Mouse (Mus musculus) C2C12 (cell line): ENCODE results near the gene Ror1. TPM values are rescaled to one million over a fixed set of nuclear protein-coding genes. Genes with fewer than 3 reads are reported as not detected.

Experiments
- H3K27me3 ChIP-seq: one replicate; pipeline ENCODE4 v1.6.1; 2011; ENCODE audit not compliant: control insufficient read depth, insufficient read depth, insufficient read length
- H3K36me3 ChIP-seq: one replicate; pipeline ENCODE4 v1.6.1; 2011; ENCODE audit not compliant: control insufficient read depth, insufficient read depth
- H3K4me3 ChIP-seq: one replicate; pipeline ENCODE4 v1.5.1; 2011; ENCODE audit warnings: mild to moderate bottlenecking, control low read depth; ENCODE audit not compliant: poor library complexity, insufficient read depth, severe bottlenecking
- H3K79me2 ChIP-seq: one replicate; pipeline ENCODE4 v1.6.1; 2011; ENCODE audit not compliant: control insufficient read depth, insufficient read depth
- H3K79me3 ChIP-seq: one replicate; pipeline ENCODE4 v1.6.1; 2011; ENCODE audit warnings: low read depth, control low read depth
- H3ac ChIP-seq: one replicate; pipeline ENCODE3; 2011; ENCODE audit warnings: low read depth; ENCODE audit not compliant: control insufficient read depth, insufficient read length
- CEBPB ChIP-seq: IDR thresholded peaks from one replicate; pipeline ENCODE4 v1.6.1; 2011; ENCODE audit warnings: low read depth, mild to moderate bottlenecking, control low read depth, moderate library complexity
- CTCF ChIP-seq: IDR thresholded peaks from one replicate; pipeline ENCODE4 v1.5.1; 2011; ENCODE audit not compliant: control insufficient read depth, insufficient read depth, insufficient read length
- FOSL1 ChIP-seq: IDR thresholded peaks from one replicate; pipeline ENCODE4 v1.8.0; 2011; ENCODE audit warnings: mild to moderate bottlenecking, low read length; ENCODE audit not compliant: poor library complexity, insufficient read depth, severe bottlenecking
- MAX ChIP-seq: IDR thresholded peaks from one replicate; pipeline ENCODE4 v1.6.1; 2011; ENCODE audit warnings: mild to moderate bottlenecking, control low read depth
- MYOD1 ChIP-seq: IDR thresholded peaks from one replicate; pipeline ENCODE4 v1.6.1; 2011; ENCODE audit warnings: low read depth; ENCODE audit not compliant: control insufficient read depth, insufficient read length
- MYOG ChIP-seq: IDR thresholded peaks from one replicate; pipeline ENCODE4 v1.6.1; 2011; ENCODE audit not compliant: control insufficient read depth, insufficient read length; ENCODE audit errors: extremely low read depth
- USF1 ChIP-seq: IDR thresholded peaks from one replicate; pipeline ENCODE4 v1.6.1; 2011; ENCODE audit warnings: low read depth, mild to moderate bottlenecking, control low read depth, moderate library complexity
- polyA plus RNA-seq: library from polyadenylated mRNA; unstranded; fragments of >200 nt; fragmentation: generic; extraction: Trizol; gene quantifications from one replicate; pipeline ENCODE4 v1.2.1, GENCODE M21; 2012; ENCODE audit warnings: missing spikeins

Gene Ror1
- polyA plus RNA-seq, 1 experiment = 0.04 TPM

GRCm38 (mm10) chr4:100187563-100188200 lies 92.1 kb downstream of the Ror1 start:
- no peaks in the 10 kb centered on the region for H3K79me3 ChIP-seq
- no peak for TF ChIP-seq MAX
- TF ChIP-seq CTCF = no peak
- no peak for TF ChIP-seq MYOD1
- TF ChIP-seq CEBPB = no peak
- no peak for TF ChIP-seq MYOG
- no peak for TF ChIP-seq USF1
- TF ChIP-seq FOSL1 = no peak

GRCm38 (mm10) chr4:100188201-100188699 lies 92.7 kb downstream of the Ror1 start:
- Histone ChIP-seq H3ac (no peak overlapping the region), H3K79me3 (no peaks in the 10 kb centered on the region), H3K4me3 (no peak overlapping the region), H3K79me2 (no peaks in the 10 kb centered on the region), H3K27me3 (no peaks in the 10 kb centered on the region), H3K36me3 (no peaks in the 10 kb centered on the region)
- TF ChIP-seq MYOG (no peak), FOSL1 (no peak), CTCF (no peak), MAX (no peak), USF1 (no peak), MYOD1 (no peak), CEBPB (no peak)

More at GRCm38 (mm10) chr4:100187563-100188200, 92.1 kb downstream of the Ror1 start:
- Histone ChIP-seq H3K79me2 (no peaks in the 10 kb centered on the region), H3ac (no peak overlapping the region), H3K27me3 (peaks cover 2% of the 10 kb centered on the region), H3K4me3 (no peak overlapping the region), H3K36me3 (no peaks in the 10 kb centered on the region)

- no peaks in the 10 kb centered on the region for H3K79me2 ChIP-seq
Measured at GRCm38 (mm10) chr4:100191483-100191882, 95.9 kb downstream of the Ror1 start.

GRCm38 (mm10) chr4:100194136-100194535 lies 98.5 kb downstream of the Ror1 start:
- no peaks in the 10 kb centered on the region for H3K79me2 ChIP-seq
- no peaks in the 10 kb centered on the region for H3K79me3 ChIP-seq
- no peak for TF ChIP-seq CEBPB
- no peak for TF ChIP-seq CTCF
- no peak for TF ChIP-seq FOSL1
- no peak for TF ChIP-seq MYOD1
- no peak for TF ChIP-seq USF1
- TF ChIP-seq MYOG = no peak
- no peak for TF ChIP-seq MAX
- H3ac ChIP-seq = no peak overlapping the region
- H3K27me3 ChIP-seq = no peaks in the 10 kb centered on the region
- no peak overlapping the region for H3K4me3 ChIP-seq
- no peaks in the 10 kb centered on the region for H3K36me3 ChIP-seq

More at GRCm38 (mm10) chr4:100191483-100191882, 95.9 kb downstream of the Ror1 start:
- no peaks in the 10 kb centered on the region for H3K79me3 ChIP-seq
- H3K27me3 ChIP-seq = no peaks in the 10 kb centered on the region
- no peaks in the 10 kb centered on the region for H3K36me3 ChIP-seq
- no peak overlapping the region for H3ac ChIP-seq
- H3K4me3 ChIP-seq = no peak overlapping the region
- TF ChIP-seq MYOG (no peak), MYOD1 (no peak), CEBPB (no peak), CTCF (no peak), MAX (no peak), FOSL1 (no peak), USF1 (no peak)

- H3K4me3 ChIP-seq = no peak overlapping the region
- TF ChIP-seq MYOG (no peak), CTCF (no peak), FOSL1 (no peak), CEBPB (no peak), USF1 (no peak), MYOD1 (no peak), MAX (no peak)
- no peaks in the 10 kb centered on the region for H3K36me3 ChIP-seq
- no peaks in the 10 kb centered on the region for H3K79me2 ChIP-seq
- H3K27me3 ChIP-seq = no peaks in the 10 kb centered on the region
- no peak overlapping the region for H3ac ChIP-seq
- H3K79me3 ChIP-seq = no peaks in the 10 kb centered on the region
Measured at GRCm38 (mm10) chr4:100196255-100196793, 100.7 kb downstream of the Ror1 start.

- no peaks in the 10 kb centered on the region for H3K79me2 ChIP-seq
- H3K27me3 ChIP-seq = no peaks in the 10 kb centered on the region
- no peaks in the 10 kb centered on the region for H3K36me3 ChIP-seq
- no peaks in the 10 kb centered on the region for H3K79me3 ChIP-seq
- H3ac ChIP-seq = no peak overlapping the region
- H3K4me3 ChIP-seq = no peak overlapping the region
- no peak for TF ChIP-seq CEBPB
- TF ChIP-seq MYOG = no peak
- TF ChIP-seq CTCF = no peak
- TF ChIP-seq MAX = no peak
- TF ChIP-seq USF1 = no peak
- no peak for TF ChIP-seq FOSL1
- TF ChIP-seq MYOD1 = no peak
Measured at GRCm38 (mm10) chr4:100198275-100198674, 102.7 kb downstream of the Ror1 start.
